ENCODE assay signal across 25 mouse cellular contexts in the genomic region with DNA sequence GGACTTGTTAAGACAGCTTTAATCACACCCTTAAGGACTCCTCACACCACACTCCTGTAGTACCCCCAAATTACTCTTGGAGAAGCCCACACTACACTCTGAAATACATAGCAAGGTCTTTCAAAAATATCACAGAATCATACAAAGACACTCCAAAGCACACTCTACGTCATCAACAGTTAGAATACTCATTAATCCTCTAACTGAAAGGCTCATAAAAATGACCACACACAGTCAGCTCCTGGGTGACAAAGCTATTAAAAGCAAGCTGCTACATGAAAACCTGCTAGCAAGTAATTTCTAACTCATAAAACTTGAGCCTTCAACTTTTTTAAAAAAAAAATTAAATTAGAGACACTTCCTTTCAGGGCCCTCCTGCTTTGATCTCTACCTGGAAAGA.
DNase-seq lines count a peak whose midpoint lies in the region; ATAC-seq lines count a peak whose summit lies in the region.
"Had no signal": no experiment of that assay in that cellular context is flagged by ENCODE, and none has a peak within 500 bp of the region (broad histone marks: within the 10 kb centered on the region; RNA-seq: fewer than 3 reads in every experiment).

No protein-coding gene starts in this region.

- peaks cover 13% of the 10 kb centered on the region for H3K4me1 ChIP-seq in kidney, embryonic 15.5 days
- H3K4me1 ChIP-seq in midbrain, embryonic 11.5 days (ENCODE audit: control insufficient read depth, insufficient read depth, low read length) = no peaks in the 10 kb centered on the region
- H3K4me1 ChIP-seq in midbrain, embryonic 13.5 days (replicated peaks) = no peaks in the 10 kb centered on the region
- H3K4me1 ChIP-seq: embryonic facial prominence, embryonic 12.5 days; embryonic facial prominence, embryonic 15.5 days; heart, embryonic 12.5 days; heart, embryonic 15.5 days had no signal

- no peak overlapping the region for H3K9ac ChIP-seq in kidney, embryonic 15.5 days
- H3K9ac ChIP-seq in midbrain, embryonic 11.5 days (ENCODE audit: low read length) = no peak overlapping the region
- H3K9ac ChIP-seq in midbrain, embryonic 13.5 days (replicated peaks) = no peak overlapping the region
- H3K9ac ChIP-seq: embryonic facial prominence, embryonic 12.5 days; embryonic facial prominence, embryonic 15.5 days; forebrain, postnatal 0 days; heart, embryonic 12.5 days; heart, embryonic 15.5 days; hindbrain, embryonic 14.5 days had no signal

- H3K9me3 ChIP-seq in kidney, embryonic 15.5 days (replicated peaks) = no peaks in the 10 kb centered on the region
- H3K9me3 ChIP-seq in midbrain, embryonic 11.5 days (ENCODE audit: control insufficient read depth, low read length) = no peaks in the 10 kb centered on the region
- H3K9me3 ChIP-seq in midbrain, embryonic 13.5 days = no peaks in the 10 kb centered on the region
- H3K9me3 ChIP-seq: embryonic facial prominence, embryonic 12.5 days; embryonic facial prominence, embryonic 15.5 days; heart, embryonic 12.5 days; heart, embryonic 15.5 days had no signal

- no peaks in the 10 kb centered on the region for H3K27me3 ChIP-seq in kidney, embryonic 15.5 days
- H3K27me3 ChIP-seq in midbrain, embryonic 11.5 days (ENCODE audit: control insufficient read depth, insufficient read depth, low read length) = no peaks in the 10 kb centered on the region
- H3K27me3 ChIP-seq in midbrain, embryonic 13.5 days = no peaks in the 10 kb centered on the region
- H3K27me3 ChIP-seq: embryonic facial prominence, embryonic 12.5 days; embryonic facial prominence, embryonic 15.5 days; heart, embryonic 12.5 days; heart, embryonic 15.5 days had no signal

- no peak for DNase-seq in kidney, adult 11 months
- DNase-seq in midbrain, embryonic 11.5 days (ENCODE audit: low spot score, missing footprints) = peak; percentile 2
- DNase-seq in mesoderm, embryonic 11.5 days (ENCODE audit: low read depth, low spot score) = peak; percentile 23
- no peak for DNase-seq in gastrocnemius, adult 8-10 months (ENCODE audit: low spot score in 2 of 2)
- DNase-seq: adrenal gland, adult 2 months; adrenal gland, postnatal 14 days; cerebellum, adult 11 months; cerebellum, adult 2 months; cerebellum, adult 9-11 months; cerebellum, postnatal 25 days; forebrain, postnatal 0 days; gastrocnemius, postnatal 14 days; heart, adult 18-20 months; heart, postnatal 10 days; heart, postnatal 4 days had no signal

- 0 out of 2 replicates have a peak overlapping the region, but pooled peaks have one; percentile 32 for H3K27ac ChIP-seq in kidney, embryonic 15.5 days
- no peak overlapping the region for H3K27ac ChIP-seq in midbrain, embryonic 11.5 days (ENCODE audit: low read depth, low read length)
- H3K27ac ChIP-seq in midbrain, embryonic 13.5 days = no peak overlapping the region
- H3K27ac ChIP-seq: embryonic facial prominence, embryonic 12.5 days; embryonic facial prominence, embryonic 15.5 days; heart, embryonic 15.5 days; hindbrain, embryonic 14.5 days; hindbrain, postnatal 0 days had no signal

- no peak overlapping the region for H3K4me3 ChIP-seq in kidney, embryonic 15.5 days (replicated peaks)
- H3K4me3 ChIP-seq in midbrain, embryonic 11.5 days (ENCODE audit: low read depth, low read length) = no peak overlapping the region
- H3K4me3 ChIP-seq in midbrain, embryonic 13.5 days (replicated peaks) = no peak overlapping the region
- H3K4me3 ChIP-seq: embryonic facial prominence, embryonic 12.5 days; embryonic facial prominence, embryonic 15.5 days; heart, embryonic 12.5 days; heart, embryonic 15.5 days had no signal

- H3K36me3 ChIP-seq in kidney, embryonic 15.5 days = peaks cover 17% of the 10 kb centered on the region
- H3K36me3 ChIP-seq in midbrain, embryonic 11.5 days (ENCODE audit: control insufficient read depth, insufficient read depth, low read length) = no peaks in the 10 kb centered on the region
- H3K36me3 ChIP-seq in midbrain, embryonic 13.5 days = no peaks in the 10 kb centered on the region
- H3K36me3 ChIP-seq: embryonic facial prominence, embryonic 12.5 days; embryonic facial prominence, embryonic 15.5 days; heart, embryonic 15.5 days had no signal

- ATAC-seq in kidney, embryonic 15.5 days (replicated peaks; ENCODE audit: low FRiP score) = 0 out of 2 replicates have a peak, but pooled peaks have one; percentile 23
- no peak for ATAC-seq in midbrain, embryonic 11.5 days (ENCODE audit: low FRiP score)
- ATAC-seq in midbrain, embryonic 13.5 days = no peak
- ATAC-seq: CD4-positive, CD25-positive, alpha-beta regulatory T cell, adult 4 months; forebrain, embryonic 14.5 days; forebrain, postnatal 0 days; hindbrain, postnatal 0 days had no signal

- no peak overlapping the region for H3K4me2 ChIP-seq in kidney, embryonic 15.5 days
- no peak overlapping the region for H3K4me2 ChIP-seq in midbrain, embryonic 11.5 days
- no peak overlapping the region for H3K4me2 ChIP-seq in midbrain, embryonic 13.5 days (replicated peaks)
- H3K4me2 ChIP-seq: embryonic facial prominence, embryonic 12.5 days; embryonic facial prominence, embryonic 15.5 days; heart, embryonic 12.5 days; heart, embryonic 15.5 days; hindbrain, embryonic 14.5 days had no signal

- WGBS in kidney, embryonic 15.5 days = 27% methylated on average over 1 of the region's 1 CpGs
- 68% methylated on average over 1 of the region's 1 CpGs for WGBS in midbrain, embryonic 11.5 days
- WGBS in midbrain, embryonic 13.5 days = 69% methylated on average over 1 of the region's 1 CpGs

Comparison
In these comparisons a context has a peak if more than half of its experiments do, and no peak if none do; other contexts are left out.
1. DNase-seq: peak in midbrain, embryonic 11.5 days (single experiment) and mesoderm, embryonic 11.5 days (single experiment); none in kidney, adult 11 months (single experiment) and gastrocnemius, adult 8-10 months (0 of 2).